Mouse (Mus musculus): ENCODE measurements around the gene Actr10.
A peak's percentile ranks its signal among the peaks of the same experiment; 100 is the strongest.

The Actr10 gene

GRCm38 (mm10) chr12:70937571-70938384, at the start of gene Actr10:
Gene Actr10, plus strand, starts transcription at chr12:70937857.
- DNase-seq (ENCODE audit: extremely low read depth, low read depth, low spot score) = no peak

GRCm38 (mm10) chr12:70890405-70890804, 47.3 kb upstream of the Actr10 start:
- DNase-seq (ENCODE audit: extremely low read depth, low read depth, low spot score) = no peak

- no peak for DNase-seq (ENCODE audit: extremely low read depth, low read depth, low spot score)
These were observed 46.7 kb upstream of the Actr10 start for GRCm38 (mm10) chr12:70890874-70891470.

GRCm38 (mm10) chr12:70895275-70895674, 42.4 kb upstream of the Actr10 start:
- DNase-seq (ENCODE audit: extremely low read depth, low read depth, low spot score) = no peak

GRCm38 (mm10) chr12:70896068-70896467, 41.6 kb upstream of the Actr10 start:
- no peak for DNase-seq (ENCODE audit: extremely low read depth, low read depth, low spot score)

GRCm38 (mm10) chr12:70897434-70897833, 40.2 kb upstream of the Actr10 start:
- no peak for DNase-seq (ENCODE audit: extremely low read depth, low read depth, low spot score)

- DNase-seq (ENCODE audit: extremely low read depth, low read depth, low spot score) = no peak
These were observed 39.2 kb upstream of the Actr10 start for GRCm38 (mm10) chr12:70898450-70898849.

- DNase-seq (ENCODE audit: extremely low read depth, low read depth, low spot score) = no peak
These were observed 33.2 kb upstream of the Actr10 start for GRCm38 (mm10) chr12:70904471-70904870.

- DNase-seq (ENCODE audit: extremely low read depth, low read depth, low spot score) = peak; percentile 49
These were observed 30.8 kb upstream of the Actr10 start for GRCm38 (mm10) chr12:70906867-70907266.

GRCm38 (mm10) chr12:70907651-70908050, 30.0 kb upstream of the Actr10 start:
- no peak for DNase-seq (ENCODE audit: extremely low read depth, low read depth, low spot score)

- no peak for DNase-seq (ENCODE audit: extremely low read depth, low read depth, low spot score)
These were observed 29.6 kb upstream of the Actr10 start for GRCm38 (mm10) chr12:70908076-70908475.

GRCm38 (mm10) chr12:70910241-70910720, 27.4 kb upstream of the Actr10 start:
- peak; percentile 40 for DNase-seq (ENCODE audit: extremely low read depth, low read depth, low spot score)

GRCm38 (mm10) chr12:70911029-70911428, 26.6 kb upstream of the Actr10 start:
- no peak for DNase-seq (ENCODE audit: extremely low read depth, low read depth, low spot score)

- DNase-seq (ENCODE audit: extremely low read depth, low read depth, low spot score) = no peak
These were observed 25.8 kb upstream of the Actr10 start for GRCm38 (mm10) chr12:70911676-70912379.

GRCm38 (mm10) chr12:70913429-70913828, 24.2 kb upstream of the Actr10 start:
- no peak for DNase-seq (ENCODE audit: extremely low read depth, low read depth, low spot score)

- DNase-seq (ENCODE audit: extremely low read depth, low read depth, low spot score) = no peak
These were observed 23.3 kb upstream of the Actr10 start for GRCm38 (mm10) chr12:70914387-70914786.

GRCm38 (mm10) chr12:70929781-70930180, 7.9 kb upstream of the Actr10 start:
- no peak for DNase-seq (ENCODE audit: extremely low read depth, low read depth, low spot score)

- no peak for DNase-seq (ENCODE audit: extremely low read depth, low read depth, low spot score)
These were observed 507 bp upstream of the Actr10 start for GRCm38 (mm10) chr12:70937150-70937549.

GRCm38 (mm10) chr12:70940806-70941205, 3.1 kb downstream of the Actr10 start:
- no peak for DNase-seq (ENCODE audit: extremely low read depth, low read depth, low spot score)

- no peak for DNase-seq (ENCODE audit: extremely low read depth, low read depth, low spot score)
These were observed 6.5 kb downstream of the Actr10 start for GRCm38 (mm10) chr12:70944181-70944580.

GRCm38 (mm10) chr12:70946585-70947256, 9.1 kb downstream of the Actr10 start:
- DNase-seq (ENCODE audit: extremely low read depth, low read depth, low spot score) = no peak

Measured in fat pad, adult 2 months (tissue).